ENCODE assay signal across 24 mouse cellular contexts in the genomic region with DNA sequence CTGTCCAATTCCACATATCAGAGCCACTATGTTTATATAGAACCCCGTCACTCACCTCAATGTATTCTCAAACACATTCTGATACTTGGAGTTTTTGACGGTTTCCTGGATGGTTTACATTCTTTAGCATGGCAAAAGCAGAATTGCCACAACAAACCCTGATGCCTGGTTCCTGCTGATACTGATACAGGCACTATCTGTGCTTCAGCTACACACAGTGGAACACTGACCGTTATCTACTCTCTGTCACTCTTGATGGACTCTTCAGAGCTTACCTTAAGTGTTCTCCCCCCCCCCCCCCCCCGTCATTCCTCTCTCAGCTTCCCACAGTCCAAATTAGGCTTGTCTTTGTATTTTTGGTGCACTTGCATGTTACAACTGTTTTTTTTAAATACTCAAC. TPM values are rescaled to one million over a fixed set of nuclear protein-coding genes. Genes with fewer than 3 reads are reported as not detected.
"Had no signal": no experiment of that assay in that cellular context is flagged by ENCODE, and none has a peak within 500 bp of the region (broad histone marks: within the 10 kb centered on the region; RNA-seq: fewer than 3 reads in every experiment).

No protein-coding gene starts in this region.

- H3K4me1 ChIP-seq: kidney, embryonic 15.5 days; limb, embryonic 12.5 days; limb, embryonic 15.5 days; lung, embryonic 15.5 days; midbrain, embryonic 12.5 days; neural tube, embryonic 13.5 days had no signal

- DNase-seq: kidney, adult 8-10 months; kidney, postnatal 10 days; kidney, postnatal 36 days; layer of hippocampus, postnatal 36 days; left cerebral cortex, postnatal 4 days; lung, adult 18-20 months; lung, postnatal 10 days; lung, postnatal 36 days; retina, postnatal 1 day; right cerebral cortex, postnatal 25 days; thymus, adult 18-20 months; thymus, postnatal 36 days had no signal

- H3K27me3 ChIP-seq: limb, embryonic 15.5 days; lung, embryonic 15.5 days; neural tube, embryonic 13.5 days had no signal

- H3K27ac ChIP-seq: kidney, embryonic 15.5 days; left cerebral cortex, adult 2 months; limb, embryonic 12.5 days; limb, embryonic 15.5 days; lung, embryonic 15.5 days; midbrain, embryonic 12.5 days; neural tube, embryonic 13.5 days had no signal

- ATAC-seq: intestine, postnatal 0 days; midbrain, embryonic 16.5 days had no signal

- H3K9me3 ChIP-seq: kidney, embryonic 15.5 days; limb, embryonic 12.5 days; limb, embryonic 15.5 days; lung, embryonic 15.5 days; midbrain, embryonic 12.5 days; neural tube, embryonic 13.5 days had no signal

- H3K4me2 ChIP-seq: kidney, embryonic 15.5 days; limb, embryonic 12.5 days; limb, embryonic 15.5 days; lung, embryonic 15.5 days; midbrain, embryonic 12.5 days; neural tube, embryonic 13.5 days had no signal

- H3K9ac ChIP-seq: kidney, embryonic 15.5 days; limb, embryonic 12.5 days; limb, embryonic 15.5 days; lung, embryonic 15.5 days; midbrain, embryonic 12.5 days; neural tube, embryonic 13.5 days had no signal

- H3K36me3 ChIP-seq: kidney, embryonic 15.5 days; limb, embryonic 12.5 days; limb, embryonic 15.5 days; lung, embryonic 15.5 days; midbrain, embryonic 12.5 days; neural tube, embryonic 13.5 days had no signal

- H3K4me3 ChIP-seq: kidney, embryonic 15.5 days; left cerebral cortex, adult 2 months; limb, embryonic 12.5 days; limb, embryonic 15.5 days; lung, embryonic 15.5 days; midbrain, embryonic 12.5 days; myocyte; neural tube, embryonic 13.5 days had no signal

RNA-seq across cellular contexts. Expression of gene Lhfpl1, which starts 57.2 kb away (rescaled TPM):
- total RNA-seq: monocyte, adult 5-6 weeks had no signal
- polyA plus RNA-seq: midbrain, embryonic 16.5 days; testis, adult 2 months had no signal
